Mouse (Mus musculus): ENCODE data around the gene Tcp11l1. TPM values are rescaled to one million over a fixed set of nuclear protein-coding genes. Genes with fewer than 3 reads are reported as not detected.
A peak's percentile ranks its signal among the peaks of the same experiment; 100 is the strongest.

Gene Tcp11l1
- polyA plus RNA-seq, 1 experiment from 2014 or later, result 57.0 TPM

DNA sequence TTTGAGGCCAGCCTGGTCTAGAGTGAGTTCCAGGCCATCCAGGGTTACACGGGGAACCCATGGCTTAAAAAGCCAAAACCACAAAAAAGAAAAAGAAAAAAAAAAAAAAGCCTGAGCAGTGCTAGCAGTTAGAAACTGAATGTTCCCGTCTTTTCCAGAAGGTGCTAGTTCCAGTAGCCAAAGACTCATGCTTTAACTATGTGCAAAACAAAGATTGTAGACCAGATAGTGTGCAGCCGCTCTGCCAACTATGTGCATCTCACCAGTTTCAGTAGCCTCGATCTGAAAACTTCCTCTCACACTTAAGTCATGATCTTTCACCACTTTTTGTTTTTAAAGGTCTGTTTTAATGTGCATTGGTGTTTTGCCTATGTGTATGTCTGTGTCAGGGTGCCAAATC is 5.9 kb upstream of the Tcp11l1 start:
- Histone ChIP-seq H3K9me3 (ENCODE audit: control insufficient read depth, low read length) (no peaks in the 10 kb centered on the region), H3K9ac (ENCODE audit: low read depth, low read length) (no peak overlapping the region), H3K4me2 (replicated peaks; ENCODE audit: low read depth, low read length) (no peak overlapping the region), H3K4me1 (ENCODE audit: control insufficient read depth, insufficient read depth, low read length) (no peaks in the 10 kb centered on the region; the same call in 1 of the 2 replicates), H3K27ac (ENCODE audit: low read depth, low read length) (no peak overlapping the region), H3K4me3 (ENCODE audit: low read length) (no peak overlapping the region), H3K36me3 (ENCODE audit: control insufficient read depth, insufficient read depth, low read length) (no peaks in the 10 kb centered on the region), H3K27me3 (ENCODE audit: control insufficient read depth, insufficient read depth, low read length) (no peaks in the 10 kb centered on the region)
- WGBS, result 83% methylated on average over 4 of the region's 4 CpGs
- ATAC-seq (ENCODE audit: low FRiP score, low TSS enrichment), result no peak

DNA sequence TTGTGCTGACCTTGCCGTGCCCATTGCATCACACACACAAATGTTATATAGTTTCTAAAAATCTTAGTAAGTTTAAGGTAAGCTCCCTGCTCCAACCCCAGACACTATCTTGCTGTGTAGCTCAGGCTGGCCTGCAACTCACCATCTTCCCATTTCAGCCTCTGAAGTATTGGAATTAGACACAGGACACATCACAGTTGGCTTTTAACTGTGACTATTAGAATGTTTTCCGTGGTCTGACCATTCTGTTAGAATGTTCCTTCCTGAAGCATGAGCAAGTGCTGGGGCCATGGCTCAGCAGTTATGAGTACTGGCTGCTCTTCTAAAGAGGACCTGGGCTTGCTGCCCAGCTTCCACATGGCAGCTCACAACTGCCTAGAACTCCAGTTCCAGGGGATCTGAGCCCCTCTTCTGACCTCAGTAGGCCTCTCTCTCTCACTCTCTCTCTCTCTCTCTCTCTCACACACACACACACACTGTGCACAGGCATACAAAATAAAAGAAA is 5.3 kb upstream of the Tcp11l1 start:
- Histone ChIP-seq H3K9me3 (ENCODE audit: control insufficient read depth, low read length) (no peaks in the 10 kb centered on the region), H3K9ac (ENCODE audit: low read depth, low read length) (no peak overlapping the region), H3K4me3 (ENCODE audit: low read length) (no peak overlapping the region), H3K4me2 (replicated peaks; ENCODE audit: low read depth, low read length) (no peak overlapping the region), H3K27me3 (ENCODE audit: control insufficient read depth, insufficient read depth, low read length) (no peaks in the 10 kb centered on the region), H3K27ac (ENCODE audit: low read depth, low read length) (no peak overlapping the region), H3K36me3 (ENCODE audit: control insufficient read depth, insufficient read depth, low read length) (no peaks in the 10 kb centered on the region), H3K4me1 (ENCODE audit: control insufficient read depth, insufficient read depth, low read length) (no peaks in the 10 kb centered on the region; the same call in 1 of the 2 replicates)
- ATAC-seq (ENCODE audit: low FRiP score, low TSS enrichment), result no peak
- WGBS, result 88% methylated on average over 2 of the region's 2 CpGs

GRCm38 (mm10) chr2:104716279-104716678 is 4.3 kb upstream of the Tcp11l1 start, which contains the start of gene Pin1rt1:
Gene Pin1rt1, minus strand, starts transcription at chr2:104716379.
- no peak within 1 kb of the TSS for H3K4me2 ChIP-seq (replicated peaks; ENCODE audit: low read depth, low read length)
- WGBS, result 89% methylated on average over 4 of the region's 4 CpGs

DNA sequence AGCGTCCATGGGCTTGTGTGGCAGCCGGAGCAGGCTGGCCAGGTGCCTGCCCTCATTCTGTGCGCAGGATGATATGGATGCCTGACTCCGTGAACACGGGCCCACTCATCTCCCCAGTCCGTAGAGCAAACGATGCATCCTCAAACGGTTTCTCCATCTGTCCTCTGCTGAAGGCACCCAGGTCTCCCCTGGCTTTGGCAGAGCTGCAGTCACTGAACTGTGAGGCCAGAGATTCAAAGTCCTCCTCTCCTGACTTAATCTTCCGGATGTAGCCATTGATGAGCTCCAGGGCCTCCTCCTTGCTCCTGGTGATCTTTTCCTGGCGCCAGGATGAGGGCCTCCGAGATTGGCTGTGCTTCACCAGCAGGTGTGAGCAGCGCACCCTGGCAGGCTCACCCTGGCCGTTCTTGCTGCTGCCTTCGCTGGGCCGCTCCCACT is 2.3 kb upstream of the Tcp11l1 start:
- H3K4me1 ChIP-seq (ENCODE audit: control insufficient read depth, insufficient read depth, low read length), result peaks cover 10% of the 10 kb centered on the region
- no peak overlapping the region for H3K4me2 ChIP-seq (replicated peaks; ENCODE audit: low read depth, low read length)
- H3K9me3 ChIP-seq (ENCODE audit: control insufficient read depth, low read length), result no peaks in the 10 kb centered on the region
- WGBS, result 39% methylated on average over 15 of the region's 15 CpGs
- H3K36me3 ChIP-seq (ENCODE audit: control insufficient read depth, insufficient read depth, low read length), result no peaks in the 10 kb centered on the region
- no peaks in the 10 kb centered on the region for H3K27me3 ChIP-seq (ENCODE audit: control insufficient read depth, insufficient read depth, low read length)
- no peak for ATAC-seq (ENCODE audit: low FRiP score, low TSS enrichment)
- no peak overlapping the region for H3K27ac ChIP-seq (ENCODE audit: low read depth, low read length)
- H3K4me3 ChIP-seq (ENCODE audit: low read length), result no peak overlapping the region
- H3K9ac ChIP-seq (ENCODE audit: low read depth, low read length), result no peak overlapping the region

More at GRCm38 (mm10) chr2:104716279-104716678, 4.3 kb upstream of the Tcp11l1 start, which contains the start of gene Pin1rt1:
- ATAC-seq (ENCODE audit: low FRiP score, low TSS enrichment), result no peak
- Histone ChIP-seq H3K27me3 (ENCODE audit: control insufficient read depth, insufficient read depth, low read length) (no peaks in the 10 kb centered on the region), H3K4me3 (ENCODE audit: low read length) (no peak within 1 kb of the TSS), H3K9me3 (ENCODE audit: control insufficient read depth, low read length) (no peaks in the 10 kb centered on the region), H3K36me3 (ENCODE audit: control insufficient read depth, insufficient read depth, low read length) (no peaks in the 10 kb centered on the region), H3K9ac (ENCODE audit: low read depth, low read length) (no peak within 1 kb of the TSS), H3K27ac (ENCODE audit: low read depth, low read length) (no peak within 1 kb of the TSS), H3K4me1 (ENCODE audit: control insufficient read depth, insufficient read depth, low read length) (peaks cover 1% of the 10 kb centered on the region)

- no peaks in the 10 kb centered on the region for H3K9me3 ChIP-seq (ENCODE audit: control insufficient read depth, low read length)
- H3K27me3 ChIP-seq (ENCODE audit: control insufficient read depth, insufficient read depth, low read length), result no peaks in the 10 kb centered on the region
- peak overlapping the region; percentile 84 for H3K9ac ChIP-seq (ENCODE audit: low read depth, low read length)
- no peaks in the 10 kb centered on the region for H3K36me3 ChIP-seq (ENCODE audit: control insufficient read depth, insufficient read depth, low read length)
- peak overlapping the region; percentile 81 for H3K27ac ChIP-seq (ENCODE audit: low read depth, low read length)
- ATAC-seq (ENCODE audit: low FRiP score, low TSS enrichment), result peak; percentile 37; the same call in 1 of the 2 replicates
- H3K4me2 ChIP-seq (replicated peaks; ENCODE audit: low read depth, low read length), result peak overlapping the region; percentile 71
- WGBS, result 2% methylated on average over 7 of the region's 7 CpGs
- H3K4me3 ChIP-seq (ENCODE audit: low read length), result peak overlapping the region; percentile 92
- H3K4me1 ChIP-seq (ENCODE audit: control insufficient read depth, insufficient read depth, low read length), result peaks cover 10% of the 10 kb centered on the region
Measured at GRCm38 (mm10) chr2:104712486-104712809, 479 bp upstream of the Tcp11l1 start.

GRCm38 (mm10) chr2:104710670-104711370 is 1.1 kb downstream of the Tcp11l1 start:
- peaks cover 10% of the 10 kb centered on the region for H3K4me1 ChIP-seq (ENCODE audit: control insufficient read depth, insufficient read depth, low read length)
- 23% methylated on average over 6 of the region's 6 CpGs for WGBS
- H3K4me2 ChIP-seq (replicated peaks; ENCODE audit: low read depth, low read length), result peak overlapping the region; percentile 71
- ATAC-seq (ENCODE audit: low FRiP score, low TSS enrichment), result no peak
- peak overlapping the region; percentile 92 for H3K4me3 ChIP-seq (ENCODE audit: low read length)
- no peak overlapping the region; the same call in 1 of the 2 replicates for H3K9ac ChIP-seq (ENCODE audit: low read depth, low read length)
- H3K9me3 ChIP-seq (ENCODE audit: control insufficient read depth, low read length), result no peaks in the 10 kb centered on the region
- H3K36me3 ChIP-seq (ENCODE audit: control insufficient read depth, insufficient read depth, low read length), result no peaks in the 10 kb centered on the region
- no peak overlapping the region for H3K27ac ChIP-seq (ENCODE audit: low read depth, low read length)
- no peaks in the 10 kb centered on the region for H3K27me3 ChIP-seq (ENCODE audit: control insufficient read depth, insufficient read depth, low read length)

DNA sequence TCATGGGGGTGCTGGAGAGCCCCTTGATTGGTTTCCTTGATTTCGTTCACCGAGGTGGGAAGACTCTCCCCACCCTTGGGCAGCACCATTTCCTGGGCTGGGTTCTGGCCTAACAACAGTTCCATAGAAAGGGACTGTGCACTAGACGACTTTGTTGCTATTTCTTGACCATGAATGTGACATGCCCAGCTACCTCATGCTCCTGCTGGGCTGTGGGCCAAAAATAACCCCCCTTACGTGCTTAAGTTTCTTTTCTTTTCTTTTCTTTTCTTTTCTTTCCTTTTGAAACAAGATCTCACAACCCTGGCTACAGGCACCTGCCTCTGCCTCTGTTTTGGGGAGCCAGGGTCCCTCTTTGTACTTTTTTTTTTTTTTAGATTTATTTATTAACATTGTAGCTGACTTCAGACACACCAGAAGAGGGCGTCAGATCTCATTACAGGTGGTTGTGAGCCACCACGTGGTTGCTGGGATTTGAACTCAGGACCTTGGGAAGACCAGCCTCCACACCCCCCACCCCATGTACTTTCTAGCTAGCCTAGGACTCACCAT is 2.1 kb downstream of the Tcp11l1 start:
- Histone ChIP-seq H3K4me3 (ENCODE audit: low read length) (no peak overlapping the region), H3K36me3 (ENCODE audit: control insufficient read depth, insufficient read depth, low read length) (no peaks in the 10 kb centered on the region), H3K4me1 (ENCODE audit: control insufficient read depth, insufficient read depth, low read length) (peaks cover 10% of the 10 kb centered on the region), H3K4me2 (replicated peaks; ENCODE audit: low read depth, low read length) (no peak overlapping the region), H3K9ac (ENCODE audit: low read depth, low read length) (no peak overlapping the region), H3K27me3 (ENCODE audit: control insufficient read depth, insufficient read depth, low read length) (no peaks in the 10 kb centered on the region), H3K9me3 (ENCODE audit: control insufficient read depth, low read length) (no peaks in the 10 kb centered on the region), H3K27ac (ENCODE audit: low read depth, low read length) (no peak overlapping the region)
- WGBS, result 60% methylated on average over 6 of the region's 6 CpGs
- no peak for ATAC-seq (ENCODE audit: low FRiP score, low TSS enrichment)

DNA sequence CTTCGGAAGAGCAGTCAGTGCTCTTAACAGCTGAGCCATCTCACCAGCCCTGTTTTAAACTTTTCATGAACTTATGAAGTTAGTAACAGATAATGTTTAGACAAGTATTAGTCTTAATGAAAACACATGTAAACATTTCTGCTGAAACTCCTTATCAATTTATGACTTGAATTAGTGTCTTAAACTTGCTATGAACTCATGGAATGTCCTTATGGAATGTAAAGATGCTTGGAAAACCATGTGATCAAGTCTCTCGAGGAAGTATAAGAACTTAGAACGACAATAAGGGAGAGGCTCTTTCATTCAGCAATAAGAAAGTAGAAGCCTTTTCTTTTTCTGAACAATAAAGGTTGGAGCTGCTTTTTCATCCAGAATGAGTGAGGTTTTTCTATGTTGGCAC is 7.6 kb downstream of the Tcp11l1 start:
- no peak overlapping the region for H3K9ac ChIP-seq (ENCODE audit: low read depth, low read length)
- no peaks in the 10 kb centered on the region for H3K36me3 ChIP-seq (ENCODE audit: control insufficient read depth, insufficient read depth, low read length)
- no peak overlapping the region for H3K4me2 ChIP-seq (replicated peaks; ENCODE audit: low read depth, low read length)
- no peaks in the 10 kb centered on the region for H3K27me3 ChIP-seq (ENCODE audit: control insufficient read depth, insufficient read depth, low read length)
- H3K4me1 ChIP-seq (ENCODE audit: control insufficient read depth, insufficient read depth, low read length), result no peaks in the 10 kb centered on the region
- ATAC-seq (ENCODE audit: low FRiP score, low TSS enrichment), result no peak
- H3K27ac ChIP-seq (ENCODE audit: low read depth, low read length), result no peak overlapping the region
- H3K4me3 ChIP-seq (ENCODE audit: low read length), result no peak overlapping the region
- no peaks in the 10 kb centered on the region for H3K9me3 ChIP-seq (ENCODE audit: control insufficient read depth, low read length)
- WGBS, result 74% methylated on average over 3 of the region's 3 CpGs

GRCm38 (mm10) chr2:104703158-104703557 is 8.8 kb downstream of the Tcp11l1 start:
- no peaks in the 10 kb centered on the region for H3K36me3 ChIP-seq (ENCODE audit: control insufficient read depth, insufficient read depth, low read length)
- H3K9ac ChIP-seq (ENCODE audit: low read depth, low read length), result no peak overlapping the region
- 83% methylated on average over 3 of the region's 3 CpGs for WGBS
- no peak overlapping the region for H3K27ac ChIP-seq (ENCODE audit: low read depth, low read length)
- no peaks in the 10 kb centered on the region for H3K9me3 ChIP-seq (ENCODE audit: control insufficient read depth, low read length)
- no peak overlapping the region for H3K4me2 ChIP-seq (replicated peaks; ENCODE audit: low read depth, low read length)
- no peak overlapping the region for H3K4me3 ChIP-seq (ENCODE audit: low read length)
- no peaks in the 10 kb centered on the region for H3K27me3 ChIP-seq (ENCODE audit: control insufficient read depth, insufficient read depth, low read length)
- no peaks in the 10 kb centered on the region for H3K4me1 ChIP-seq (ENCODE audit: control insufficient read depth, insufficient read depth, low read length)
- ATAC-seq (ENCODE audit: low FRiP score, low TSS enrichment), result no peak

Data from kidney, embryonic 14.5 days (tissue).